Mouse (Mus musculus) brain, embryonic 18.5 days (tissue): ENCODE results near the gene Kng2.
"Not testable (repeated sequence)": the region's sequence is repeated elsewhere in the genome, so short reads cannot be mapped to it uniquely, and the experiment has no call there.

ENCODE experiments used
- DNase-seq: peaks from one replicate; pipeline ENCODE4 v3.0.0-alpha.2; 2012; ENCODE audit warnings: low read depth, low spot score

Kng2 gene

DNA sequence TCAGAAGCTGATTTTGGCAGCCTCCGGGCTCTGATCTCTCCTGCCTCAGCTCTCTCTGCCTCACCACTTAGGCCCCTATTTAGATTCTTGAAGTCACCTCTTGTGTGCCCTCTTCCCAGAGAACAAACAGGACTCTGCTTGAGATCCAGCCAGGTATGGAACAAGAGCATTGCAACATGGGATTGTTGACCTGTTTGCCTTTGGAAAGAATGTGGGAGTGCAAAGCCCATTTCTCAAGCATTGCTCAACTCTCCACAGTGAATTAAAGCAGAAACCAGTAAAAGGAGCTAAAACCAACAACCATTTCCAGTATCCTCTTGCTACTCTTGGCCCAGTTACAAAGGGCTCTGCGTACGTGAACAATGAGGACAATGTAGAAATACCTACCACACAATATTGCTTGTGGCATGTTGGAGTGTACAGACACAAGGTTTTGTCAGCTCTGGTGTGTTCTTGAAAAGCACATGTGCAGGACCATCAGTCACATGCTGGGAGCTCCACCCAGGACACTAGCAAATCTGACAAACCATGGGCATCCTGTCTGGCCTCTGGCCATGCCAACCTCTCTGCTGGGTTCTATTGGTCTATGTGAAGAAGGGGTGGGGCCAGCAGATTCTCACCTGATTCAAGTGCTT is at the start of gene Kng2:
TSS of gene Kng2 (minus strand) at position 517 of the 635 bp plus-strand sequence.
- DNase-seq, result not testable (repeated sequence)

- DNase-seq, result not testable (repeated sequence)
Measured at GRCm38 (mm10) chr16:23077516-23077915, 48.2 kb upstream of the Kng2 start.

DNA sequence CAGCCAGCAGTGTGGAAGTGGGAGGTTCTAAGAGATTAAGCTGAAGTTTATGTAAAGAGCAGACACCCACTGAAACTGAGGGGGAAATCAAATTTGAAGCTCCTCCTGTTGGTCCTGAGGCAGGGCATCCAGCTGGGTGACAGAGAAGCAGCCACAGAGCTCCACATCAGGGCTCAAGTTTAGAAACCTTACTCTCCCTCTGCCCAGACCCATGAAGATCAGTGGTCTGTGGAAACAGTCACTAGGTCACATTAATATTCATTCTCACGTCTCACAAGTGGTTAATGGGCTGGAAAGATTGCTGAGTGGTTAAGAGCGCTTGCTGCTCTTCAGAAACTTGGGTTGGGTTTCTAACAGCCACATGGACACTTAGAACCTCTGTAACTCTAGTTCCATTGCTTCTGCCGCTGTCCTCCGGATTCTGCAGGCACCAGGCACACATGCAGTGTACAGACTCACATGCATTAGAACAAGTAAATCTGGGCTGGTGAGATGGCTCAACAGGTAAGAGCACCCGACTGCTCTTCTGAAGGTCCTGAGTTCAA is 31.6 kb upstream of the Kng2 start:
- not testable (repeated sequence) for DNase-seq

DNA sequence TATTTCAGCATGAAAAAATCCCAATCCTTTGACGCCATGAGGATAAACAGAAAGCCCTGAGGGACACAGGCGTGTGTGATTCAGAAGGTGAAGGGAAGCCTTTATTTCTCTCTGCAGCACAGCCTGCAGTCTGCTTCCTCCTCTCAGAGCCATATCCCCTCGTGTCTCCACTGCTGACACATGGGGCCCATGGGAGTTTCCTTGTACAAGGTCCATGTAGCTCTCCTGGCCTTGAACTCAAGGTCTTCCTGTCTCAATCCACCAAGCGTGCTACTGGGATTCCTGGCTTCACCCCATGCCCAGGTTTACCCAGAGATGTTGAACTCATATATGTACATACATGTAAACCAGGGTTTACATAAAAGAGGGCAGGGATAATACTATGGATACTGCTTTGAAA is 30.3 kb upstream of the Kng2 start:
- not testable (repeated sequence) for DNase-seq

- DNase-seq, result not testable (repeated sequence)
Measured at GRCm38 (mm10) chr16:23057668-23058447, 28.6 kb upstream of the Kng2 start, which contains the start of gene Kng1. Kng1 (plus strand) TSS chr16:23057865.

- DNase-seq, result no peak
Measured at GRCm38 (mm10) chr16:23046319-23046718, 17.0 kb upstream of the Kng2 start.

- no peak for DNase-seq
Measured at GRCm38 (mm10) chr16:23040876-23041275, 11.6 kb upstream of the Kng2 start.

GRCm38 (mm10) chr16:23039281-23039680 is 10.0 kb upstream of the Kng2 start:
- no peak for DNase-seq

DNA sequence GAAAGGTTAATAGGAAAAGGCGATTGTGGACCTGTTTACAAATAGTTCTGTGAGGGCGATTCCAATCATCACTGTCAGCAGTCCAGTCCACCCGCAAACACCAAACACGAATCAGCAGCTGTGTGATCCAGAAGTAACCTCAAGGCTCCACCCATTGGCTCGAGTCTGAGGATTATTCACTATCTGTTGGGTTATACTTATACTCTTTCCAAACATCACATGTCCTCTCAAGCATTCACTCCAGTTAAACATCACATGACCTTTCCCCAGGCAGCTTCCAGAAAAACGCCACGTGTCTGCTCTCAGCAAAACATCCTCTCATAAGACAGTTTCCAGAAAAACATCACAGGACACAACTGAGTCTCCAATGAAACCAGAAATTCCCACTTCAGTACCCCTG is 8.5 kb upstream of the Kng2 start:
- DNase-seq, result no peak

DNA sequence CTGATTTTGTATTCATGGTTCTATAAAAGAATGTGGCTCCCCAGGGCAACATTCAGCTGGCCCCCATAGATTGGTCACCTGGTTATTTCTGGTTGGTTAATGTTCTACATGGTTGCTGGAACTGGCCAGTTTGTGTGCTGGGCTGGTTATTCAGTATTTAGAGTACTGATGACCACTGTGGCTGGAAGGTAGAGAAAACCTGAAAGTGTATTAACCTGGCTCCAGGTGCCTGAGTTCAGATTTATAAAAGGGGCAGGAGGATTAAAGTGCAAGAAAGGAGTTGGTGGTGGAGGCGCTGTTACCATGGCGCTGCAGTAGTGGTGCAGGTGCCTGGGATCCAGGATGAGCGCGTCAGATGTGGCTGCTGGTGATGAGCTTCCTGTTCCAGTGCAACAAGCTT is 4.4 kb upstream of the Kng2 start:
- DNase-seq, result no peak

- no peak for DNase-seq
Measured at GRCm38 (mm10) chr16:23030673-23031435, 1.6 kb upstream of the Kng2 start.

- DNase-seq, result not testable (repeated sequence)
Measured at GRCm38 (mm10) chr16:23027341-23027740, 1.9 kb downstream of the Kng2 start.

DNA sequence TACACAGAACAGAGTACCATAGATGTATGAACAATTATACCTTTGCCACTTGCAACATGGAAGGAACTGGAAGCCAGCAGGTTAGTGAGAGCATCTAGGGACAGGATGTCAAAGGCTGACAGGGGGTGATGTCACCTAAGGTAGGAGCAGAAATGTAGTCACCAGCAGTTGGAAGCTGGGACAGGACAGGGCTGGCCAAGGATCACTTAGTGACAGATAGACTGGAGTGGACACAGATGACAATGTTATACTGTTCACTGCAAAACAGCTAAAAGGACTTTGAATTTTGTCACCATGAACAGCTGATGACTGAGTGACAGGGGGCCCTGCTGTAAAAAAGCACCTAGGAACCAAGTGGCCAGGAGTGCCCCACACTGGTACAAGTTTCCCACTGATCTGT is 2.7 kb downstream of the Kng2 start:
- DNase-seq, result no peak

DNA sequence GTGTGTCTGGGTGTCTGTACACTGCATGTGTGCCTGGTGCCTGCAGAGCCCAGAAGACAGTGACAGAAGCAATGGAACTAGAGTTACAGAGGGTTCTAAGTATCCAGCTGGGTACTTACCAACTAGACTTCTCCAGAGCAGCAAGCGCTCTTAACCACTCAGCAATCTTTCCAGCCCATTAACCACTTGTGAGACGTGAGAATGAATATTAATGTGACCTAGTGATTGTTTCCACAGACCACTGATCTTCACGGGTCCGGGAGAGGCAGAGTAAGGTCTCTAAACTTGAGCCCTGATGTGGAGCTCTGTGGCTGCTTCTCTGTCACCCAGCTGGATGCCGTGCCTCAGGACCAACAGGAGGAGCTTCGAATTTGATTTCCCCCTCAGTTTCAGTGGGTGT is 4.2 kb downstream of the Kng2 start:
- no peak for DNase-seq

GRCm38 (mm10) chr16:23020571-23020970 is 8.7 kb downstream of the Kng2 start:
- not testable (repeated sequence) for DNase-seq

DNA sequence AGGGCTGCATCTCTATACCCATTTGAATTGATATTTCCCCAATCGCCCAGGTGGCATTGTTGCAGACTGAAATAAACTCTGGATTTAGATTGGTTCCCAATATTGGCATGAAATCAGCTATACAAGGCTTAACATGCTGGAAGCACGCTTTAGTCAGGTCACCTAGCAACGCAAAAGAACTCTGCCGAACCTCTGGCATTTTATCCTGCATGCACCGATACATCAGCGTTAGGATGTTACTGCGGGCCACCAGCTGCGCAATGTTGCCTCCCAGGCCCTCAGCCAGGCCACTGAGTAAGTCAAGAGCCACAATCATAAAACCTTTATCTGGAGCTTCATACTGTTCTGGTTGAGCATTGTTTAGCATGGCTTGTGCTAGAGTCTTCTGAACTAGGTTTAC is 14.6 kb downstream of the Kng2 start:
- not testable (repeated sequence) for DNase-seq

- DNase-seq, result not testable (repeated sequence)
Measured at GRCm38 (mm10) chr16:23013786-23014185, 15.5 kb downstream of the Kng2 start.

DNA sequence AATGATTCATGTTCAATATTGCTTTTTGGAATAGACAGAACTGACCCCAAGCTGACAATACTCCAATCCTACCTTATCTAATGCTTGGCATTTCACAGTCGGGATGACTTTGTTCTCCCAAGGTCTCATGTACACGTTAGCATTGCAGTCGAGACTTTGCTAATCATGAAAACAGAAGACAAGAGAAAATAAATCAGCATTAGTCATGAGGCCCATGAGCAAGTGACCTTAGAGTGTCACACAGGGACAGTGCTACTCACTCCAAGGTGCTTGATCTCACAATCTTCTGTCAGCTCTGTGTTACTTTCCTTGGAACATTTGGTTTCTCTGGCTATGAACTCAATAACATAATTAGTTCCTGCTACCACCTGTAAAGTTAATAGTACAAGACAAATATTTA is 32.3 kb downstream of the Kng2 start:
- not testable (repeated sequence) for DNase-seq

DNA sequence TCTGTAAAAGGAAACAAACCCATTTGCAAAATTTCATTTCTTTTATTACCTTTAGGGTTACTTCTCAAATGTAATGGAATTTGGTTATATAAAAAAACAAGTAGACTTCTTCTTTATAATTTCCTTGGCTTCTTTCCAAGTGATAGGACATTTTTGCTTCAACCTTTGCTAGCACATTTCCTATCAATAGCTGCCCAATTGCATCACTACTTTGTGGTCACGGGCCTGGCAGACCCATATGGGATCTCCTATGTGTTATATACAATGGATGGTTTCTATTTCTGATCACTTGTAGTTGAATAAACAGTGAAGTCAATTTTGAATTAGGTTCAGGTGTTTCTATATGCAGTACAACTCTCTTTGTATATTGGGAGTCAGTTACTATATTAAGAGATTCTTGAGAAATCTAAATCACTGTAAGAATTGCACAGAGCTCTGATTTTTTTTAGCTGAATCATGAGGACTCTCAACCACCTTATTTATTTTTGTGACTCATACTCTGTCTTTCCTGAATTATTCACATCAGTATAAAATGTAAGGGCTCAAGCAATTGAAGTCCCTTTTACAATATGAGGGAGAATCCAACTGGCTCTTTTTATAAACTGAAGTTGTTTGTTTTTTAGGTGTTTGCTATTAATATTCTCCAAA is 61.8 kb downstream of the Kng2 start:
- no peak for DNase-seq

GRCm38 (mm10) chr16:22963293-22963692 is 66.0 kb downstream of the Kng2 start:
- no peak for DNase-seq

DNA sequence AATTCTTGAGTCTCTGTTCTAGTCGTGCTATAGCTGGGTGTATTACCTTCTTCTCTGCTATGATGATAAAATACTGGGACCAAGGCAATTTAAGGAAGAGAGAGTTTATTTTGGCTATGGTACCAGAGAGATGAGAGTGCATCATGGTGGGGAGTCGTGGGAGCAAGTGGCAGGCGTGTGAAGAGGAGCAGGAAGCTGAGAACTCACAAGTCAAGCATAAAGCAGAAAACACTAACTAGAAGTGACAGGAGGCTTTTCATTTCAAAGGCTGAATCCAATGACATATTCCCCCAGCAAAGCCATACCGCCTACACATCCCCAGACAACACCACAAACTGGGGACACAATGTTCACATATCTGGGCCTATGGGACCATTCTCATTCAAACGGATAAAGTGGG is 67.0 kb downstream of the Kng2 start:
- no peak for DNase-seq
